Mouse (Mus musculus) stomach, postnatal 0 days (tissue): Measurements from ENCODE around the gene Hsp90aa1.

Experiments
- CTCF ChIP-seq: IDR thresholded peaks from 2 replicates; pipeline ENCODE4 v1.5.1; 2016; ENCODE audit warnings: antibody characterized with exemption, low read depth, mild to moderate bottlenecking, moderate library complexity
- EP300 ChIP-seq: optimal IDR thresholded peaks from 2 replicates; pipeline ENCODE3; 2016; ENCODE audit warnings: antibody characterized with exemption

DNA sequence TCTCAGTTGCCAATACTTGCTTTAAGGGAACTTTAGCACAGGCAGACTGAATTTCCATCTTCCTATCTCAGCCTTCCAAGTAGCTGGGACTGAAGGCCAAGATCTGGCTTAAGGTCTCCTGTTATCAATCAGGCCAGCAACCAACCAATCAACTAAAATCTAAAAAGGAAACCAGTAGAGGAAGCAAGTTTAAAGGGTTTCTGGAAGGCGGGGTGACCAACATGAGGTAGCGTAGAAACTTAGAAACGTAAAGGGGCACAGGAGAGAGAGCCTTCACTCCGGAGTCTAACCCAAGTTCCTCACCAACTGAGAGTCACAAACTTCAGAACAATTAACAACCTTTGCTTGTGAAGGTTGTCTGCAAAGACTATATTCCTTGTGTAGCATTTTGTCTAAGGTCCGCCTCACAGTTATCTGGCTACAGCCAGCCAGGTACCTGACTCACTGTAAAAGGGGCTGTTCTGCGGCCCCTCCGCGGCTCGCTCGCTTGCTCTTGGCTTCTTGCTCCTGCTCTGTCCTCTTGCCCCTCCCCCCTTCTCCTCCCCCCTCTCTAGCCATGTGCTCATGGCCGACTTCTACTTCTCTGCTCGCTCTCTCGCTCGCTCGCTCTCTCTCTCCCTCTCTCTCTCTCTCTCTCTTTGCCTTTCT, 3.9 kb downstream of the Hsp90aa1 start:
- TF ChIP-seq EP300: no peak
- no peak for TF ChIP-seq CTCF
